Mouse (Mus musculus) adrenal gland, adult 2 months (tissue): Measurements from ENCODE around the gene Tnfrsf8. TPM values are rescaled to one million over a fixed set of nuclear protein-coding genes. Genes with fewer than 3 reads are reported as not detected.
A peak's percentile ranks its signal among the peaks of the same experiment; 100 is the strongest.
"Not testable (repeated sequence)": the region's sequence is repeated elsewhere in the genome, so short reads cannot be mapped to it uniquely, and the experiment has no call there.

Experiments used
- DNase-seq: peaks from one replicate; pipeline ENCODE4 v3.0.0; 2021
- polyA plus RNA-seq: library from polyadenylated mRNA; depleted of rRNA; stranded (reverse); fragments of >200 nt; gene quantifications from 2 replicates; pipeline ENCODE4 v1.2.3, GENCODE M21; 2012
- total RNA-seq, 2 experiments: library from RNA; stranded (reverse); gene quantifications; 2 replicates each; pipeline ENCODE4 v1.2.3; 2021

The Tnfrsf8 gene
- total and polyA plus RNA-seq, 3 experiments: 0.28 to 0.40 (median 0.28) TPM

DNA sequence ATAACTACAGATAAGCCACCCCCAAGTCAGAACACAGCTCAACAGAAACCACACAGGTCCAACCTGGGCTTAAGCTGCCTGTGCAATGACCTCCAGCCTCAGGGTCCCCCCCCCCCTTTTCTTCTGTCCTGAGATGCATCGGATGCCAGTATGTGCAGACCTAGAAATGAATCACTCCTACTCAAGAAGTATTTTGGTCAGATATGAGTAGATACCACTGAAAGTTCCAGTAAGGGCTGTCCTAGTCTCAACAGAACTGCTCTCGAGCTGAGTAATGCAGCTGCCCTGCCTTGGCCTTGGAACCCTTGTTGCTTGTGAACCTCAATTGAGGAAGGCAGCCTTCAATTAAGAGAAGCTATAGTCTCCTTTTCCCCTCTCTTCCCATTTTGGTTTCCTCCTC is 4.1 kb downstream of the Tnfrsf8 start:
- no peak for DNase-seq

DNA sequence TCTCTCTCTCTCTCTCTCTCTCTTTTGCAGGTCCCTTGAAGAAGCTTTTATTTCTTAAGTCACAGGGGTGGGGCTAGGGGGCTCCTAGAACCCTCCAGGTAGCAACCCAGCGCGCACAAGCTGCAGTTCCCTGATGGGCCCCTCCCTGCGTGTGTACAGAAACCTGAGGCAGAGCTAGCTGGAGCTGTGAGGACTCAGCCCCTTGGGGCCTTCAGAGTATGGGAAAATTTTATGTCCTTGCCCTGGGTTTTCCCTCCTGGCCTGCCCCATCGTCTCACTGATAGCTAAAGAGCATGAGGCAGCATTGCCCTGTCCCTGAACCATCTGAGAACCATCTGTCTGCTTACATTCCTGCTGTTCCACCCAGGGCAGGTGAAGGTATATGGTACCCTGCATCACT is 8.5 kb downstream of the Tnfrsf8 start:
- no peak for DNase-seq

DNA sequence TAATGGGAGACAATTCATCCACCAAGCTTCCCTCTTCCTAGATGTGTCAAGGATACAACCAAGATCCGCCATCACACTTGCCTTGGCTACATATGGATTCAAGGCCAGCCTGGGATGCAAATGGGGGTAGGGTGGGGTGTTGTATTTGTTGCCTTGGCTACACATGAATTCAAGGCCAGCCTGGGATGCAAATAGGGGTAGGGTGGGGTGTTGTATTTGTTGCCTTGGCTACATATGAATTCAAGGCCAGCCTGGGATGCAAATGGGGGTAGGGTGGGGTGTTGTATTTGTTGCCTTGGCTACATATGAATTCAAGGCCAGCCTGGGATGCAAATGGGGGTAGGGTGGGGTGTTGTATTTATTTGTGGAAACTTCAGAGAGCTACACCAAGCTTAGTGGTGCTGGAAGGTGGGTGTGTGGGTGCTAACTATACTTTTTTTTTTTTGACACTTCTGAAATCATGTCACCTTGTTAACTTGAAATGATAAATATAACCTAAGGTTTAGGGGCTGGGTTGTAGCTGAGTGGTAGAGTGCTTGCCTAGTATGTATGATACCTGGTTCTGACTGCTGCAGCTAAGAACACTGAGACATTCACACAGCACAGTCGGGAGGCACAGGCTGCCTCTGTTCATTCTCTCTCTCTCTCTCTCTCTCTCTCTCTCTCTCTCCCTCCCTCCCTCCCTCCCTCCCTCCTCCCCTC is 9.2 kb downstream of the Tnfrsf8 start:
- not testable (repeated sequence) for DNase-seq

DNA sequence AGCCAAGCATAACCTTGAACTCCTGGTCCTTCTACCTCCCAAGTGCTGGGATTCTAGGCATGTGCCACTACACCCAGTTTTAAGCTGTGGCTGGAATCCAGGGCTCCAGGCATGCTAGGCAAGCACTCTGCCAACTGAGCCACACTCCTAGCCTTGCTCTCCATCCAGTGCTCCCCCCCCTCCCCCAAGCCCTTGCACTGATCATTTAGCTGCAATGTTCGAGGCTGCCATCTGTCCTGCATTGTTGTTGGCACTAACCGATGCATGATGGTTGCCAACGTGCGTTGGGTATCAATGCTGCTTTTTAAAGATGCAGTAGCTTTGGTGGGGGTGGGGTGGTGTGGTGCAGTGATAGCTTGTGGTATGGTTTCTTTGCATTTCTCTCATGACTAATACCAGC is 10.9 kb downstream of the Tnfrsf8 start:
- no peak for DNase-seq

DNA sequence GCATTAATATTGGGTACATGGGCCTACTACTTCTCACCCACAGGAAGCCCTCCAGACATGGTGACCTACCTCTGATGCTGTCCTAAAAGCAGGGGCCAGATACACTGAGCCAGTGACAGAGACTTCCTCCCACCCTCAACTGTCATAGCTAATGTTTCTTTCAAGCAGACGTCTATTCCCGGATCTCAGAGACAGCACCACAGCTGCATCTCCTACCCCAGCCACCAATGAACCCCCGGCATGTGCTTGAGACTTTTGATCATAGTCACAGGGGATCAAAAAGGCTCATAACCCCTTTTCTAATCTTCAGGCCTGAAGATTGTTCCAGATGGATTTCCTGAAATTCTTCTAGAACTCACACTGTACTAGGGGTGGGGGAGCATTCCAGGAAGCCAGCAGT is 12.9 kb downstream of the Tnfrsf8 start:
- DNase-seq: no peak

DNA sequence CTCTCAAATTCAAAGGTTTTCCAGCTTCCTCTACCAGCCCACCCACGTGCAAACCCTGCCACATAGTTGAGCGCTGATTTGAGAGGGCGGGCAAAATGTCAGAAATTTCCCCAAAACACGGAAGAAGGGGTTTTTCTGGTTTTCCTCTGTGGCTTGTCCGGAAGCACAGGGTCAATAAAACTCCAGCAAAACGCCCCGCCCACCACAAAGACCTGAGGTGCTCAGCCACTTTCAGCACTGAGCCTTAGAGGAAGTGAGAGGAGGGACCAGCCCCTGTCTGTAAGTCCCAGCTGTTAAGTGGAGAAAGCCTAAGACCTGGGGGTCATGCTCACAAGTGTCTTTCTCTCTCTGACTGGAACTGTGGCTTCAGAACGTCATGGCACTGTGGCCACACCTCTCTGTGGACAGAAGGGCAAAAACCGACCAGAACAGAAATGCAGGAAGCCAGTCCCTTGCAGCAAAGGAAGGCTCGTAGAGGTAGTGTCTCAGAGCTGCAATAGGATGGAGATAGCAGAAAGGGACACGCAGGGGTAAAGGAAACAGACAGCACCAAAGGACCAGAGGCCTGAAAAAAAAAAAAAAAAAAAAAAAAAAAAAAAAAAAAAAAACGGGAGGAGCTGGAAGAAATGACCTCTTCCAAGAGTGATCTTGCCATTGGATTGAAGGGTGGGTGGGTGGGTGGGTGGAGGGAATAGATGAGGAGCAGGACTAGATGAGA is 14.6 kb downstream of the Tnfrsf8 start:
- DNase-seq: no peak

DNA sequence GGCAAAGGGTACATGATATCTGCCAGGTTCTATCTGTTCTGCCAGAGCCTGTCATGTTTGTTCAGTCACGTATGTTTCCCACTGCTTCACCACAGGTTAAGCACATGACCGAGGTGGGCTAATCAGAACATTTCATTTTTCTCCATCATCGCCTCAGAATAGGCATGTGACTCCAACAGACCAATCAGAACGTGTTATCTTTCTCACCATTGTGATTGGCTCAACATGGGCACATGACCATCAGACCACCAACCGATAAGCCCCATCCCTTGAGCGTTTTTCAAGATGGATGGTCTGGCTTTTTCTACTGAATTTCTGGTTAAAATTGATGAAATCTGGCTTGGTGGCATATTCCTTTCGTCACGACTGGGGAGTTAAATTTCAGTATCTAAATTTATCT is 15.6 kb downstream of the Tnfrsf8 start:
- DNase-seq: no peak

DNA sequence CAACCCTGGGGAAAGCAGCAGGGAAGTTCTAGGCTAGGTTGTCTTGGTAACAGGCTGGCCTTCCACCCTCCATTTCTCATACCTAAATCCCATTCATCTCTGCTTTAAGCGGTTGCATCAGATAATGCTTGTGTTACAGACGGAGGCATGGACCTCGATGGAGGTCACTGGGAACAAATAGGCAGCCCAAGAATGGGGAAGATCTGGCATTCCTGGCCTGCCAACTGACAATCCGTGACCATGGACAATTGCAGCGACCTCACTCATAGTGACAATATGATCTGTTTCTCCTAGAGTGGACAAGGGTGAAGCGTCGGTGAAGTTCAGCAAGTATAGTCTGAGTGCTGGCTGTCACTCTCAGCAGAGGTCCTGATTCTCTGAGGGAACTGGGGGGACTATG is 16.1 kb downstream of the Tnfrsf8 start:
- DNase-seq: no peak

DNA sequence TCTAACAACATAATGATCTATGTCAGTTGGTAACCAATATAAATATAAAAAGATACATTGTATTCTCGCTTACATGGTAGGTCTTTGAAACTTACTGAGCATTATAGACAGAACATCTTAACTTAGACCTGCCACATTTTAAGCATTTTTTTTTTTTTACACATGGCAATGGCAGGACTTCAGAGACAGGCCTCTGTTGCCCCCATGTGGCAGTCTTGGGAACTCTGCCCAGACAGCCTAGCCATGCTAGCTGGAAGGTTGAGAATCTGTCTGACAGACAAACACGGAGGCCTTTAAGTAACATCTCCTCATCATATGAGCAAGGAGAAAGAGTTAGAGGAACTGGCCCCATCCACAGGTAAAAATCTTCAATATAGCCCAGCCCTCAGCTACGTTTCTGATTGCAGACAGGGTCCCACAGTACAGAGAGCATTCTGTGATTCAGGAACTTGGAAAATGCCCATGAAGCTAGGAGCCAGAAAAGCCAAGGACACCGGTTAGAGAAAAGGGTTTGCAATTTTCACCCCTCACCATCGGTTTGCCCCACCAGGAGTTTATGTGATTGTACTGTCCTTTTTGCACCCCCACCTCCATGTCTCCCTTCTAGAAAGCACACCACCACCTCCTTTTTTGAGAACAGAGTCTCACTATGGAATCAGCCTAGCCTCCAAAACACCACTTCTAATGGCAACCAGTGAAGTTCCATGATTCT is 19.2 kb downstream of the Tnfrsf8 start:
- DNase-seq: peak; percentile 82

DNA sequence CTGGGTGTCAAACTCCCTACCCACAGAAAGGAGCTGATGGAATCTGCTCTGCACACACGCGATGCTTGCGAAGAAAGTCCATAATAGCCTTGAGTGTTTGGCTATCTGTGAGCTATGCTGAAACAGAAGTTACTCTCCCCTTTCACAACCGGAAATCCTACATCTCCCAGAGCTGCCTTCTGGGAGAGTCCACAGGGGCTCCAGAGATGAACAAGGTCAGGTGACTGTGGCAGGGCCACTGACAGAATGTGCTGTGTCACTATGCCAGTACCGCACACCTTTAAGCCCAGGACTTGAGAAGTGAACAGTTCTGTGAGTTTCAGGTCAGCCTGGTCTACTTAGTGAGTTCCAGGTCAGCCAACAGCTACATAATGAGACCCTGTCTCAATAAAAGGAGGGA is 20.4 kb downstream of the Tnfrsf8 start:
- no peak for DNase-seq

DNA sequence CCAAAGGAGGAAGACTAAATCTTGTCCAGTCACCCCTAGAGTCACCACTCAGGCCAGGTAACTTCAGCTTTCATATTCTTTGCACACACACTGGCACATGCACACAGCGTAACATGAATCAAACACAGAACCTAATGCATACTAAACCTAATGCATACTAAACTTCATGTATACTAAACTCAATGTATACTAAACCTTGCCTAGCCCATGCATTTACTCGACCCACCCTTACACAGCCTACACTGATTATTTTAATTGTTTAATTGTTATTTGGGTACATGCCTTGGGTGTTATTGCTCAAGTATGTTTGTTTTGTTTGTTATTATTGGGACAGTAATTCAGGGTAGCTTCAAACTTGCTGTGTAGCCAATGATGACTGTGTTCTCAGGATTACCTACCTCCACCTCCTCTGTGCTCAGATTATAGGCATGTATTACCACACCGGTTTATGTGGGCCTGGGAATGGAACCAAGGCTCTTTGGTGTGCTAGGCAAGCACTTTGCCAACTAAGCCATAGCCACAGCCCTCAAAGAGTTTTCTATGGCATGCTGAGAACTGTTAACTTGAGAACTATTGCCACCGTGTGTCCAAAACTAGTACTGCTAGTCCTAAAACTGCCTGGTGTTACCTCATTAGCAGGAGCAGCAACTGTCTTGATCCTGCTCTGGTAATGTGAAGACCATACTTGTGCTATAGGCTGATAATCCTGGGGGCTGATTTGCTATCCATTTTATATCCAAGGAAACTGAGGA is 28.4 kb downstream of the Tnfrsf8 start:
- peak; percentile 73 for DNase-seq

DNA sequence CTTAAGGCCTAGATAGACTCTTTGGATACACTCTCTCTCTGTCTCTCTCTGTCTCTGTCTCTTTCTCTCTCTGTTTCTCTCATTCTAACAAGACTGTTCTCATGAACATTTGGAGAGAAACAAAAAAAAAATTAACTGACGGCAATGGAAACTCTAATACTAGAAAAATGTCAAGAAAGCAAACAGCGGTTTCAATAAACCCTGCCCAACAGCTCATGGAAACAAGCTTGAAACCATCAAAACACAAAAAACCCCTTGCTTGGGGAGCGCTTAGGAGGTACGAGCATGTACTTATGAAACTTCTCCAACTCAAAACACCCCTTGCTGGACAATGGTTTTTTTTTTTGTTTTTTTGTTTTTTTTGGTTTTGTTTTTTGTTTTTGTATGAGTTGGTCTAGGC is 30.3 kb downstream of the Tnfrsf8 start:
- no peak for DNase-seq

DNA sequence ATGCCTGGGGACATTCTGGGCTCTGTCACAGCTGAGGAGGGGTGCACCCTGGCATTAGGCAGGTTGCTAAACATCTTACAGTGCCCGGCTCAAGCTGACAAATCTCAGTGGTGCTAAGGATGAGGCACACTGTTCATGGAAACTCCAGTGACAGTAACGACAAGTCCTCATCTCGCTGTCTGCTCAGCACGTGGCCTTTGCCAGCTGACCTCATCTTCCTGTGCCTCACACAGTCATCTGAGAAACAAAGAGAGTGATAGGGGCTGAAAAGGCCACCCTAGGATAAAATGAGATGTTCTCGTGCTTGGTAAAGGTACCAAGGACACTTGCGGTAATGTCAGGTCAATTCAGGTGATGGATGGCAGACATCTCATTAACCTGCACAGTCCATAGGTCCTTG is 31.5 kb downstream of the Tnfrsf8 start:
- DNase-seq: peak; percentile 61

DNA sequence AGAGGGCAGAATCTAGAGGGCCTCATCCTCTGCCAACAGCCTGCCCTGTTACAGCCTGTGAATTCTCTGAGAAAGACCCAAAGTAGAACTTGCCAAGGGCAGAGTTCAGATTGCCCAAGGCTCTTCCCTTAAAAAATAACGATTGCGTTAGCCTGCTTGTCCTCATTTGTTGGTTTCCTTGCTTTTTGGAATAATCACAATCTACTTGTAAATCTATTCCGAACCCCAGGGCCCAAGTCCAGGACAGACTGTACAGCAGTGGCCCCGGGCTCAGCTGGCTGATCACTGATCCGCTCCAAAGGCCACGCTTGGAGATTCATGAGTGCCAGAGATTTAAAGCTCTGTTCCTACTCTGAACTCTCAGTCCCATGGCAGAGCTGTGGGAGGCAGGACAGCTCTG is 34.0 kb downstream of the Tnfrsf8 start:
- peak; percentile 80 for DNase-seq

DNA sequence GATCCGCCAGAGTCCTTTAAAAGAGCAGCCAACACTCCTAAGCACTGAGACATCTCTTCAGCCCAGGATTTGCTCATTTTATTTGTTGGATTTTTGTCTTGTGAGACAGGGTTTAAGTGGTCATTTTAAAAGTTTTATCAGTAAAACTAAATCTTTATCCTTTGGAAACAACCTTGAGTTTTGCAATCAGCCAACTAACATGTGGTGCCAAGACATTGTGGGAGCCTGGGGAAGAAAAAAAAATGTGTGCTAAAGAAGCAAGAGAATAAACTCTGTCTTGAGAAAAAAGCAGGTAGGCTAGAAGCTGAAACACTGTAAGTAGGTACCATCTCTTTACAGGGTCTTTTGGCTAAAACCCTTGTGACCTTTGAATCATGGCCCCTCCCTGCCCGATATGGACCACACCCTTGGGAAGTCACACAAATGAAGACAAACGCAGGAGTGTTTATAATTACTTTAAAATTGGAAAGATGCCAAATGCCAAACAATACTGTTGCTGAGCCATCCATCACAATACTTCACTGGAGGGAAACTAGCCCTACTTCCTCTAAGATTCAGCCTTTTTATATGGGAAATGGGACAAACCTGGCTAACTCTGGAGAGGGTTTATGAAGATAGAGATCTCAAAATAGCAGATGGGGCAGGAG is 36.1 kb downstream of the Tnfrsf8 start:
- DNase-seq: peak; percentile 42

DNA sequence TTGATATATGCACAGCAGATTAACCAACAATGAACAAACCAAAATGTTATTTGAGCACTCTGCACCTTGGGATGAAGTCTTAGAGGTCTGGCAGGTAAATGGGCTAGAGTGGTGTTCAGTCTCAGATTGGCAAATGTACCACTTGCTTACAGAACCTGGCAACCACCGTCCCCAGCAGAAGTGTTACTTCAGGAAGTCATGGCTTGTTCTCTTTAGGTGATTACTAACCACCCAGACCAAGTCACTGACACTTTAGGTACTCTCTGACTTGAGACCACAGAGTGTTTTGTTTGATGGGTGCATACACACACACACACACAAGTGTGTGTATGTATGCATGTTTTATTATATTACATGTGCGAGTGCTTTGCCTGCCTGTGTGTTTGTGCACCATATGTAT is 36.7 kb downstream of the Tnfrsf8 start:
- no peak for DNase-seq

DNA sequence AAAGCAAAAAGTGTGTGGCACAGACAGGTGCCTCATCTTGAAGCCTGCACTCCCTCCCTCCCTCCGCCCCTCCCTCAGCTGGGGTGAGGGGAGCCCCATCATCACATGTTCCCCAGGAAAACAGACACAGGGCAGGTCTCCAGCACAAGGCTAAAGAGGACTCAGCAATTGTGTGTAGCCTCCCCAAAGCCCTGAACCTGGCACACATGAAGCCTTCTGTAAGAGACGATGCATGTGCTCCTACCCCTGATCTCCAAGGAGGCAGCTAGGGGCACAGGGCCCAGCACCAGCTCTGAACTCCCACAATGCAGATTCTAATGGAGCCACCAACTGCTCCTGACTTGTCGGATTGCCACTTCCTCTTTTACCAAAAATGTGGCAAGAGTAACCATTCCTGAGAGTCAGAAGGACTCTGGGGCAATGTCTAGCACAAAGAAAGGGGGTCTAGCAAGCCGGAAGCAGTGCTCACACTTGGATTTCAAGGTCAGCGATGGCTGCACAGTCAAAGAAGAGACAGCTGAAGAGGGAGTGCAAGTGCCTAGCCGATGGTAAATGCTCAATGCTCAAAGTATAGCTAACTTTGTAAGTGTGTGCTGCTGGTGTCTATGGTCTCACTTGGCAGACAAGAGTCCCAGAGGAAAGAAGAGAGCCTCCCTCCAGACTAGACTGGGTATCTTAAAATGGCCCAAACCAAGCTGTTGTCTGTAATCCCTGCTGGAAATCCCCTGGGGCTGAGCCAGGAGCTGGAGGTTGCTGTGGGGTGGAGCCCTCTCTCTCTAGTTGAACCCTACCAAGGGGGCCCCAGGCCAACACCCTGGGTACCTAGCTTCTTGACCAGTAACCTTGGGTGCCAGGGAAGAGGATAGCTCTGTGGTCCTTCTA is 38.4 kb downstream of the Tnfrsf8 start:
- DNase-seq: no peak

DNA sequence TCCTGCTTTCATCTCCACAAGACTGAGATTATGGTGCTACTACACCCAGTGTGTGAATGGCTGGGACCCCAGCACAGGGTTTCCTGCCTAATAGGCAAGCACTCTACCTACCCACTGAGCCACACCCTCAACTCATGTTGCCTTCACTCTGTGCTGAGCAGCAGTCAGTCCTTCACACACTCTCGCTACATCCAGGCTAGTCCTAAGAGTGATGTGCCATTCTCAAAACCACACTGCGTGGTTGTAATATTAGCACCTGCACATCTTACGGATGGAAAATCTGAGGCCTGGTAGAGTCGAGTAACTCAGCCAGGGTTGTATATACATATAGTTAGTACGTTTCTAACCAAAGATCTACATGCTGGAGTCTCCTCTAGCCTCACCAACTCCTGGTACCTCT is 40.1 kb downstream of the Tnfrsf8 start:
- no peak for DNase-seq

DNA sequence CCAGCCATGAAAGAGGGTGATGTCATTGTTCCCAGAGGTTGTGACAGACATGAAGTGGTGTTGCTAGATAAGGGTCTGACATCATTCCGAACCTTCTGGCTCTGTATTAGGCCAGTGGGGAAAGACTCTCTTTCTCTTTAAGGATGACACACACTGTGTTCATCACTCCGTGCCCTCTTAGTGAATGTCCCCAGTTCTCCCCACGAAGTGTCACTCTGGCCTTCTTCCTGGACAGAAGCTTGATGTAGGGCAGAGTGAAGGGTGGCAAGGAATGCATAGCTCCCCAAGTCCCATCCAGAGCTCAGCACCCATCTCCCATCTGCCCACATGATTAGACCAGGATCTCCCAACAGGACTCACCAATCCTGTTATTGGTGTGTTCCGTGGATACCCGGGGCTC is 41.0 kb downstream of the Tnfrsf8 start:
- DNase-seq: peak; percentile 51

DNA sequence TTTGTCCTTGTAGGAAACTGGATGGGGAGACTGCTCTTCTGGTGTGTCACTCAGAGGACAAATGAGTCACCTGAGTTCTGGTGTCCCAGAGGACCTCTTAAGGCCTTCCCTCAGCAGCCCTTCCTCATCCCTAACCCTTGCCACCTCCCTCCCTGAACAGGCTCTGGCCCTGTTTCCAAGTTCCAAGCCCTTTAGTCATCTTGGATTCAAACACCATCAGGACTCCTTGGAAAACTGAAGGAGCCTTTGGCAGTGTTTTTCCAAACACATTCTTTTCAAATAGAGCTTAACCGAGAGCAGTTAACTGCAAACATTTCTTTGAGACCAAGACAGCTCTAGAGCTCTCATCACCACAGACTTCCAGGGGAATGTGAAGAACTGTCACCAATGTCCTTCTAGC is 42.2 kb downstream of the Tnfrsf8 start:
- DNase-seq: peak; percentile 64

DNA sequence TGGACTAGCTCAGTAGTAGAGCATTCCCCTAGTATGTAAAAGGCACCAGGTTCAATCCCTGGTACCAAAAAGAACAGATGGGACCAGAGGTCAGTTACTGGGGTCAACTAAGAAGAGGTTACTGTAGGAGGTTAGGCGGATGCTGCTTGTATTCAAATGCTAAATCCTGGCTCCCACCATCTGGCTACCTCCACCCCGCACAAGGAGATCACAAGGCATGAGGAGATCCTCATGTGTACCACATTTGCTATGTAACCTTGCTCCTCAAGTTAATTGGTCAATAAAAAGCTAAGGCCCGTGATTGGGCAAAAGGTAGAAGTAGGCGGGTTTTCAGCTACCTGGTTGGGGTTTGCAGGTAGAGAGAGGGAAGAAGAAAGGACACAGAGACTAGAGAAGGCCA is 43.3 kb downstream of the Tnfrsf8 start:
- no peak for DNase-seq
